Mouse (Mus musculus): ENCODE results near the gene App. TPM values are rescaled to one million over a fixed set of nuclear protein-coding genes. Genes with fewer than 3 reads are reported as not detected.

The App gene
- polyA plus RNA-seq (2016; fragmentation: Nextera tagmentation; extraction: Ambion mirVana), result 166 and 171 TPM in 2 replicates

DNA sequence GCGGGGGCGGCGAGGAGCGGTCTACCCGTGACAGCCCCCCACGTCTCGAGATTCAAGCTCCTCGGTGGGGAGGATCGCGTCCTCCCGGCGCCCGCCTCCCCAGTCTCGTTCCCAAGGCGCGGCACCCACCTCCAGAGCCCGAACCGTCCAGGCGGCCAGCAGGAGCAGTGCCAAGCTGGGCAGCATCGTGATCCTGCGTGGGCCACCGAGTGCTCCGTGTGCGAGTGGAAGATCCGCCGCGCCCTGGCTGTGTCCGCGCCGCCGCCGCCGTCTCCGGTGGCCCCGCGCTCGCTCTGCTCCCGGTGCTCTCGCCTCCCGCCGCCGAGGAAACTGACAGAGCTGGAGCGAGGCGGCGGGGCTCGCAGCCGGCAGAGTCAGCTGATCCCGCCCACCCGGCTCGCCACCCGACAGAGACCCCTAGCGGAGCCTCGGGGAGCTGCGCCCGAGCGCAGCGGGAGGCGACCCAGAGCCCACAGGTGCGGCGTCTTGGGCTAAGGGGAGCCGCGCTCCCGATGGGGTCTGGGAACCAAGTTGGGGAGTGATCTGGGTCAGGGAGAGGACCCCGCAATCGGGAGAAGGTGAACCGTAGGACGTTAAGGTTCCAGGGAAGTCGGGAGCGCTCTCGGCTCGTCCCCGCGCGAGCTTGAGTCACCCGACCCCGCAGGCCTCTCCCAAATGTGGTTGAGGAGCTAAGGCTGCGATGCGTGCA, at the start of gene App:
TSS of gene App (minus strand) at position 394 of the 709 bp plus-strand sequence.
- under 1% methylated on average over 77 of the region's 78 CpGs for WGBS
- H3K27ac ChIP-seq, result peak within 1 kb of the TSS; percentile 93
- peak; percentile 89 for ATAC-seq (ENCODE audit: low FRiP score)

DNA sequence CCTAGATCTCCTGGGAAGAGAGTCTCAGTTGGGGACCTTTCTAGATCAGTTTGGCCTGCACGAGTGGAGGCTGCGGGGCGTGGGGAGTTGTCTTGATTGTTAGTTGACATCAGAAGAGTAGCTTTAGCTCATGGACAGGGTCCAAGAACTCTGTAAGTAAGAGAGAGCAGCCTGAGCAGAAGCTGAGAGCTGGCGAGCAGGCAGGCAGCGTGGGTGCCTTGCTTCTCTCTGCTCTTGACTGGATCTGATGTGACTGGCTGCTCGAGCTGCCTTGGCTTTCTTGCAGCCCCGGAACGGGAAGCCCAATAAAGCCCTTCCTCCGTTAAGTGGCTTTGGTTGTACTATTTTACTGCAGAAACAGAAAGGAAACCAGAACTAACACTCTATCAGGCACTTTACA, 42.3 kb upstream of the App start:
- no peak overlapping the region for H3K9ac ChIP-seq
- H3K4me3 ChIP-seq (replicated peaks), result no peak overlapping the region
- H3K9me3 ChIP-seq, result no peaks in the 10 kb centered on the region
- no peak overlapping the region for H3K4me2 ChIP-seq
- H3K36me3 ChIP-seq (replicated peaks), result no peaks in the 10 kb centered on the region
- H3K4me1 ChIP-seq, result no peaks in the 10 kb centered on the region
- WGBS, result 83% methylated on average over 9 of the region's 9 CpGs
- H3K27ac ChIP-seq, result no peak overlapping the region
- H3K27me3 ChIP-seq, result no peaks in the 10 kb centered on the region
- no peak for ATAC-seq (ENCODE audit: low FRiP score)

More for the DNA sequence above, at the start of gene App:
- Histone ChIP-seq H3K4me3 (replicated peaks) (peak within 1 kb of the TSS; percentile 83), H3K36me3 (replicated peaks) (peaks cover 1% of the 10 kb centered on the region; the same call in 1 of the 2 replicates), H3K27me3 (peaks cover 6% of the 10 kb centered on the region), H3K4me1 (peaks cover 27% of the 10 kb centered on the region), H3K9me3 (0 out of 2 replicates have a peak, but pooled peaks cover 3% of the 10 kb centered on the region), H3K9ac (peak within 1 kb of the TSS; percentile 95), H3K4me2 (peak within 1 kb of the TSS; percentile 62)

DNA sequence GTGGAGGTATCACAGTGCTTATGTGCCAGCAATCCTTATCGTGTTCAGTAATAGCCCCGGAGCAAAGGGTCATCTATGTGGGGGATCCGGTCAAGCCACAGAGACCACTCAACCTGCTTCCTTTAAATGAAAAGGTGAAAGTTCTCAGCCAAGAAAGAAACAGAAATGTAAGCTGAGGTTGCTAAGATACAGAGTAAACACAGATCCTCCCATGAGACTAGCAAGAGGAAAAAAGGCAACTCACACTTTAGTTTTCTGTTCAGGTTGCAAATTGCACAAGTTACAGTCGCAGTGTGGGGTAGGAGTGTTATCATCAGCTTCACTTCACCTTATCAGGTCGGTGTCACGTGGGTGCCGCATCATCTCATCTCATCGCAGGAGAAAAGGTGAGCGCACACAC, 41.6 kb upstream of the App start:
- H3K9ac ChIP-seq, result no peak overlapping the region
- no peaks in the 10 kb centered on the region for H3K27me3 ChIP-seq
- no peaks in the 10 kb centered on the region for H3K36me3 ChIP-seq (replicated peaks)
- H3K4me3 ChIP-seq (replicated peaks), result no peak overlapping the region
- no peak overlapping the region for H3K27ac ChIP-seq
- H3K4me1 ChIP-seq, result no peaks in the 10 kb centered on the region
- 86% methylated on average over 9 of the region's 9 CpGs for WGBS
- ATAC-seq (ENCODE audit: low FRiP score), result no peak
- no peak overlapping the region for H3K4me2 ChIP-seq
- no peaks in the 10 kb centered on the region for H3K9me3 ChIP-seq

DNA sequence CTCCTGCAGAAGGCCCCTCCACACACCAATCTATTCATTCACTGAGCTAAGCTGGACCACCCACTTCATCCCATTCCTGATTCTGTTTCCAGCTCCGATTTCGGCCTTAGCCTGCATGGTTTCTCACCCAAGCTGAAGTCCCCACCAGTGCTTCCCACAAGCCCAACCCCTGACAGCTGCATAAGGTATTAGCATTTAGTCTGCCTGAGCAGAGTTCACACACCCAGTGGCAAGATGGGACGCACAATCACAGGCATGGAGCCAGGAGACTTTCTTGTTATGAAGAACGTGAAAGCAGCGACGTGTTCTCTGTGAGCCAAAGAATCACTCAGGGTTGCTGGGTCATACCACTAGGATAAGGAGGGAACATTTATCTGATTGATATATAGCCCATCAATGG, 22.1 kb upstream of the App start:
- WGBS, result 86% methylated on average over 6 of the region's 6 CpGs
- Histone ChIP-seq H3K9me3 (no peaks in the 10 kb centered on the region), H3K4me2 (no peak overlapping the region), H3K4me3 (replicated peaks) (no peak overlapping the region), H3K4me1 (no peaks in the 10 kb centered on the region), H3K9ac (no peak overlapping the region), H3K36me3 (replicated peaks) (no peaks in the 10 kb centered on the region), H3K27me3 (no peaks in the 10 kb centered on the region), H3K27ac (no peak overlapping the region)
- no peak for ATAC-seq (ENCODE audit: low FRiP score)

DNA sequence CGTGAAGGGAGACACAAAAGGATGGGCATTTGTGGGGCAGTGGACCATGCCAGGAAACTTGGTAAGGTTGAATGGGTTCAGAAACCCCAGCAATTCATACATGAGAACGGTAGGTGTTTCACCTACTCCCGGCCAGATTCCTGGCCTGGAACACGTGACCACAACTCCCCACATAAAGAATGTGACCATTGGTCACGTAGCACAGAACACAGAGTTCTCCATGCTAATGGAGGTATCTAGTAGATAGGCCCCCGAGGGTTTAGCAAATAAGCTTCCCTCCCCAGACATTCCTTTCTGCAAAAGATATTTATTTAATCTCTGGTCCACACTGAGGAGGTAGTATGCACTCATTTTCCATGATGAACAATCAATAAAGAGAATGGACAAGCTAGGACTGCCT, 21.6 kb upstream of the App start:
- Histone ChIP-seq H3K36me3 (replicated peaks) (no peaks in the 10 kb centered on the region), H3K4me1 (no peaks in the 10 kb centered on the region), H3K9ac (no peak overlapping the region)

DNA sequence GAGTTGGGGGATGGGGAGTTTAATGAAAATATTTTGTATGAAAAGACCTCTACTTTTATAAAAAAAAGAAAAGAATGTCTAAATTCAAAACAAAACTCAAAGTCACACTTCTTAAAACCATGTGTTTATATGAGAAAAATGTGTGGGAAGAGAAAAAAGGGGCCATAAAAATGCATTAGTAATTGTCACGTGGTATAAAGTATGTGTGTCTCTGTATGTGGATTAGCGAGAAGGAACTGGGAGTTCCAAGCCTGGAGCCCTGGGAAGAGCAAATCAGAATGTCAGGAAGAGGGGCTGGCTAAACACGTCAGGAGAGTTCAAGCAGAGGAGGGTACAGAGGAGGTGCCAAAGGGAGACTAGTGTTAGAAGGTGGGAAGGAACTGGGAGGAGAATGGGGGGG, 7.9 kb upstream of the App start:
- Histone ChIP-seq H3K4me3 (replicated peaks) (no peak overlapping the region), H3K36me3 (replicated peaks) (no peaks in the 10 kb centered on the region), H3K4me1 (no peaks in the 10 kb centered on the region), H3K4me2 (no peak overlapping the region), H3K27ac (no peak overlapping the region), H3K27me3 (no peaks in the 10 kb centered on the region), H3K9me3 (no peaks in the 10 kb centered on the region), H3K9ac (no peak overlapping the region)
- no peak for ATAC-seq (ENCODE audit: low FRiP score)
- 78% methylated on average over 3 of the region's 3 CpGs for WGBS

More for the DNA sequence above, 21.6 kb upstream of the App start:
- no peak overlapping the region for H3K4me3 ChIP-seq (replicated peaks)
- no peaks in the 10 kb centered on the region for H3K9me3 ChIP-seq
- H3K27ac ChIP-seq, result no peak overlapping the region
- no peaks in the 10 kb centered on the region for H3K27me3 ChIP-seq
- no peak overlapping the region for H3K4me2 ChIP-seq
- WGBS, result 84% methylated on average over 6 of the region's 6 CpGs
- no peak for ATAC-seq (ENCODE audit: low FRiP score)

DNA sequence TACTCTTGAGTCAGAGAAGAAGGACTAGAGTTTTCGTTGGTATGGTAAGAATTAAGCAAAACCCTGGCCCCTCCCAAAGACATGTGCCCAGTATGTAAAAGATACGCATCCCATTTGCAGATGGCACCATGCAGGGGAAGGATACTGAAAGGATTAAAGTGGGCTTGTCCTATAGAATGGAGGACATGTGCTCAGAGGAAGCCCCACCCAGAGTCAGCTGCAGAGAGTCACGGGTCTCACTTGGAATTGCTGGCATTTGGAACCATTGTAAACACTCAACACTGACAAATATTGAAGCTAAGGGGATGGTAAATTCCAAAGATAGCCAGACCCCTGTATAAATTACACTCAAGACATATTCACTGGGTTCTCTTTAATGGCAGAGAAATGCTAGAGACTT, 7.1 kb upstream of the App start:
- WGBS, result 77% methylated on average over 3 of the region's 3 CpGs
- H3K9me3 ChIP-seq, result no peaks in the 10 kb centered on the region
- H3K4me1 ChIP-seq, result no peaks in the 10 kb centered on the region
- H3K27me3 ChIP-seq, result no peaks in the 10 kb centered on the region
- no peak for ATAC-seq (ENCODE audit: low FRiP score)
- no peak overlapping the region for H3K4me2 ChIP-seq
- no peak overlapping the region for H3K9ac ChIP-seq
- no peak overlapping the region for H3K4me3 ChIP-seq (replicated peaks)
- H3K27ac ChIP-seq, result no peak overlapping the region
- H3K36me3 ChIP-seq (replicated peaks), result no peaks in the 10 kb centered on the region

DNA sequence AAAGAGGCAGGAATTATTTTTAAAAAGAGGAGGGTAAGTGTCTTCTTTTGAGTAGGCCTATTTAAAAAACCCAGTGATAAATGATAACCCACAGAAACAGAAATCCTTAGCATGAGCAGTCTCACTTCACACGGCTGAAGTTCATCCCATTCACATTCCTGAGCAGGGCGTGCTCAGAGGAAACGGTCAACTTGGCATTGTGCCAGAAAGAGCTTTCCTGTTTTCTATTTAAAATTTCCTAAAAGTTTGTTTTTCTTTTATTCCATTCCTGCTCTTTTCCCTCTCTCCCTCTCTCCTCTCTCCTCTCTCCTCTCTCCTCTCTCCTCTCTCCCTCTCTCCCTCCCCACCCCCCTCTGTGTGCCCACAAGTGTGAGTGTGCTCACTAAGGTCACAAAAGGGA, 3.1 kb upstream of the App start:
- no peak overlapping the region for H3K9ac ChIP-seq
- 0 out of 2 replicates have a peak, but pooled peaks cover 3% of the 10 kb centered on the region for H3K9me3 ChIP-seq
- H3K4me1 ChIP-seq, result peaks cover 2% of the 10 kb centered on the region; the same call in 1 of the 2 replicates
- H3K27me3 ChIP-seq, result peaks cover 6% of the 10 kb centered on the region
- WGBS, result 50% methylated on average over 3 of the region's 3 CpGs
- no peak for ATAC-seq (ENCODE audit: low FRiP score)
- no peak overlapping the region for H3K4me2 ChIP-seq
- no peaks in the 10 kb centered on the region for H3K36me3 ChIP-seq (replicated peaks)
- no peak overlapping the region for H3K27ac ChIP-seq
- no peak overlapping the region for H3K4me3 ChIP-seq (replicated peaks)

DNA sequence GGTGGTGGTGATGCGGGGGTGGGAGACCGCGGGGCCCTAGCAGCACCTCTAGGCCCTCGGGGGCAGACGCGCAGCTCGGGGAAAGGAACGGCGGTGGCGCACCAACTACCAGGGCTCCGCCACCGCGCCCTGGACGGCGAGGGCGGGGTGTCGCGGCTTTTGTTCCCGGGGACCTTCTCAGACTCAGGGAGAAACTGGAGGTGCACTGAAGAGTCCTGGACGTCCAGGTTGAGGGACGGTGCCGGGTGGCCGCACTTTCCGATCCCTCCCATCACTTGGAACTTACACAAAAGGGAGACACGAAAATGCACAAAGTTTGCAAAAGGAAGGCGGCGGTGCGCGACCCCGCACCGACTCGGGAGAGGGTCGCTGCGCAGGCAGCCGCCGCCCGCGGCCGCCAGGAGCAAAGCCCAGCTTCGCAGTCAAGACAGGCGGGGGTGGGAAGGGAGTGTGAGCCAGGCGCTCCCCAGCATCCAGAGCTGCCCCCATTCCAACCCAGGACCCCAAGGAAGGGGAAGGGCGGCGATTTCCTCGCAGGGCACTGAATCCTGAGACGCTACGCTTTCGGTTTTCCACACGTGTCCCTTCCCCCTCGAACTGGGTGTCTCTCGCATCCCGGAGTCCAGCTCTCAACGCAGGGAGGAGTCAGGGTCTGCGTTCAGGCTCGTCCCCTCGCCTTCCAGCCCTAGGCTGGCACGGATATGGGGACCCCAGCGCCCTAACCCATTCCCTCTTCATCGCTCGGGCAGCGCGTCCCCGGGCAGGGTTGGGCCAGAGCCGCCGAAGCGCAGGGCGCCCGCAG, 794 bp downstream of the App start:
- Histone ChIP-seq H3K9me3 (0 out of 2 replicates have a peak, but pooled peaks cover 3% of the 10 kb centered on the region), H3K4me3 (replicated peaks) (peak overlapping the region; percentile 83), H3K27ac (peak overlapping the region; percentile 93), H3K4me1 (peaks cover 28% of the 10 kb centered on the region), H3K27me3 (peaks cover 6% of the 10 kb centered on the region), H3K4me2 (peak overlapping the region; percentile 62), H3K36me3 (replicated peaks) (peaks cover 3% of the 10 kb centered on the region; the same call in 1 of the 2 replicates), H3K9ac (peak overlapping the region; percentile 95)
- under 1% methylated on average over 67 of the region's 68 CpGs for WGBS
- ATAC-seq (ENCODE audit: low FRiP score), result peak; percentile 70

DNA sequence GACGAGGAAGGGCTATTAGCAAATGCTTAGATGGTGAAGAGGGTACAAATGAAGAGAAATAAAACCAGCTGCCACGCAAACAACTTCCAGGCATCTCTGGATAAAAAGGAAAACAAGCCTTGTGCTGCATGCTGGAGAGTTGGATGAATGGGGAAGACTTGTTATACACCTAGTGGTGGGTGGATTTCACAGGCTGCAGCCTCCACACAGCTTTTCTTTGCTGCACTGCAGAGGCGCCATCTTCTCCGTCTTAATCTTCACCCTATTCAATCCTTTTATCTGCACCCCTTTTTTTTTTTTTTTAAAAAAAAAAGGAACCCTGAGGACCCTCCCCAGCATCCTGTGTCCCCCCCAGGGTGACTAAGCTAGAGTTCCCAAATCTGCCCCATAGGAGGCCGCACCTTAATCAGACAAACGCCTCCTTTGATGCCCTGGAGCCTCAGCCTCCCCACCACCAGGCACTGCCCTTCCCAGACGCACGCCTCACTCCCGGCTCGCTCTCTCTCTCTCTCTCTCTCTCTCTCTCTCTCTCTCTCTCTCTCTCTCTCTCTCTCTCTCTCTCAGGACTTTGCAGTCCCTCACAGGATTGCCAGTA, 1.5 kb downstream of the App start:
- ATAC-seq (ENCODE audit: low FRiP score), result peak; percentile 68

DNA sequence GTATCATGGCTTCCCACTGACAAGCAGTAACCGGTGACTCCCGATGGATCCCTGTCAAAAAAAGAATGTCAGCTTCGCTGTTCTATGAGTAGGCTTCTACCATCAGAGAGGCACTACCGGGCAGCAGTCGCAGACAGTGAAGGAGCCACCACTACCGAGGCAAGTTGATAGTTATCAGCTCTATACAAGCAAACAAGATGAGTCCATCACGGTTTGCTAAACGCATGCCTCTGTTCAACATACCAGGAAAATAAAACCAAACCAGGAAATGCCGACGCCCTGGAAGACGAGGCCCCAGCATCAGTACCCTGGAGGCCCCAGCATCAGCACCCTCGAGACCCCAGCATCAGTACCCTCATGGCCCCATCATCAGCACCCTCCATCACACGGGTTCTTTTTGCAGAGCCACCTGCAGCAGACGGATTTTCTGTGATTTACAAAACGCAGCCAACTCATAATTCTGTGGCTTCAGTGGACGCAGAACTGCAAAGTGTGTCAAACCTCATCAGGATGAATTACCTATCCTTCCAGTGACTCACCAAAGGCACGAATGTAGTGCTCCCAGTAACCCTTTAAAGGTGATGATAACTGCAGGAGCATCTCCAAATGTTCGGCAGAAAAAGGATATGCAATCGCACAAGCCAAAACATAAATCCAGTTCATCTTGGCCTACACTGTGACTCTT, 2.6 kb downstream of the App start:
- Histone ChIP-seq H3K4me3 (replicated peaks) (peak overlapping the region; percentile 83), H3K27me3 (peaks cover 6% of the 10 kb centered on the region), H3K4me1 (peaks cover 28% of the 10 kb centered on the region), H3K9ac (peak overlapping the region; percentile 5), H3K27ac (0 out of 2 replicates have a peak overlapping the region, but pooled peaks have one; percentile 0), H3K36me3 (replicated peaks) (peaks cover 7% of the 10 kb centered on the region; the same call in 1 of the 2 replicates), H3K9me3 (0 out of 2 replicates have a peak, but pooled peaks cover 3% of the 10 kb centered on the region), H3K4me2 (peak overlapping the region; percentile 62)
- WGBS, result 67% methylated on average over 19 of the region's 19 CpGs
- no peak for ATAC-seq (ENCODE audit: low FRiP score)

More for the DNA sequence above, 1.5 kb downstream of the App start:
- H3K4me1 ChIP-seq, result peaks cover 28% of the 10 kb centered on the region
- peak overlapping the region; percentile 83 for H3K4me3 ChIP-seq (replicated peaks)
- peak overlapping the region; percentile 62 for H3K4me2 ChIP-seq
- peak overlapping the region; percentile 95 for H3K9ac ChIP-seq
- peak overlapping the region; percentile 93 for H3K27ac ChIP-seq
- H3K27me3 ChIP-seq, result peaks cover 6% of the 10 kb centered on the region
- 0 out of 2 replicates have a peak, but pooled peaks cover 3% of the 10 kb centered on the region for H3K9me3 ChIP-seq
- peaks cover 7% of the 10 kb centered on the region; the same call in 1 of the 2 replicates for H3K36me3 ChIP-seq (replicated peaks)
- 0% methylated on average over 9 of the region's 10 CpGs for WGBS

Data from forebrain, embryonic 12.5 days (tissue).